Mouse (Mus musculus): ENCODE data around the gene Ifit3b. TPM values are rescaled to one million over a fixed set of nuclear protein-coding genes. Genes with fewer than 3 reads are reported as not detected.
A peak's percentile ranks its signal among the peaks of the same experiment; 100 is the strongest.
"Not testable (repeated sequence)": the region's sequence is repeated elsewhere in the genome, so short reads cannot be mapped to it uniquely, and the experiment has no call there.

Gene Ifit3b
- total RNA-seq, 2 experiments from 2014 or later = 0.23 to 0.70 TPM

- DNase-seq = no peak
Observed at GRCm38 (mm10) chr19:34605472-34605871, 2.3 kb upstream of the Ifit3b start.

- DNase-seq = not testable (repeated sequence)
Observed at GRCm38 (mm10) chr19:34610118-34610517, 2.3 kb downstream of the Ifit3b start.

- DNase-seq = not testable (repeated sequence)
Observed at GRCm38 (mm10) chr19:34612243-34613001, 4.7 kb downstream of the Ifit3b start.

- DNase-seq = no peak
Observed at GRCm38 (mm10) chr19:34620871-34621270, 13.1 kb downstream of the Ifit3b start.

- DNase-seq = no peak
Observed at GRCm38 (mm10) chr19:34623781-34624180, 16.0 kb downstream of the Ifit3b start.

- no peak for DNase-seq
Observed at GRCm38 (mm10) chr19:34624663-34625062, 16.9 kb downstream of the Ifit3b start.

GRCm38 (mm10) chr19:34627496-34627895 is 19.7 kb downstream of the Ifit3b start:
- DNase-seq = no peak

- DNase-seq = no peak
Observed at GRCm38 (mm10) chr19:34631487-34631886, 23.7 kb downstream of the Ifit3b start.

- no peak for DNase-seq
Observed at GRCm38 (mm10) chr19:34633484-34633883, 25.7 kb downstream of the Ifit3b start.

- DNase-seq = peak; percentile 30
Observed at GRCm38 (mm10) chr19:34636933-34637557, 29.3 kb downstream of the Ifit3b start.

GRCm38 (mm10) chr19:34640623-34641022 is 32.9 kb downstream of the Ifit3b start, which contains the start of the genes Ifit1bl2 and Ifit1:
TSS of gene Ifit1bl2 (minus strand) at chr19:34640743.
TSS of gene Ifit1 (plus strand) at chr19:34640871.
- no peak for DNase-seq

- no peak for DNase-seq
Observed at GRCm38 (mm10) chr19:34642616-34643015, 34.8 kb downstream of the Ifit3b start.

GRCm38 (mm10) chr19:34647630-34648029 is 39.9 kb downstream of the Ifit3b start:
- DNase-seq = not testable (repeated sequence)

GRCm38 (mm10) chr19:34650276-34650675 is 42.5 kb downstream of the Ifit3b start:
- DNase-seq = no peak

- no peak for DNase-seq
Observed at GRCm38 (mm10) chr19:34650997-34651396, 43.2 kb downstream of the Ifit3b start.

GRCm38 (mm10) chr19:34655227-34655805 is 47.5 kb downstream of the Ifit3b start:
- DNase-seq = no peak

GRCm38 (mm10) chr19:34656511-34657298 is 48.9 kb downstream of the Ifit3b start:
- DNase-seq = no peak

GRCm38 (mm10) chr19:34662067-34662507 is 54.3 kb downstream of the Ifit3b start:
- DNase-seq = peak; percentile 19

GRCm38 (mm10) chr19:34662740-34663139 is 55.0 kb downstream of the Ifit3b start:
- no peak for DNase-seq

Measured in gastrocnemius, postnatal 25 days (tissue).